Mouse (Mus musculus): Measurements from ENCODE around the gene Focad.

Gene Focad

DNA sequence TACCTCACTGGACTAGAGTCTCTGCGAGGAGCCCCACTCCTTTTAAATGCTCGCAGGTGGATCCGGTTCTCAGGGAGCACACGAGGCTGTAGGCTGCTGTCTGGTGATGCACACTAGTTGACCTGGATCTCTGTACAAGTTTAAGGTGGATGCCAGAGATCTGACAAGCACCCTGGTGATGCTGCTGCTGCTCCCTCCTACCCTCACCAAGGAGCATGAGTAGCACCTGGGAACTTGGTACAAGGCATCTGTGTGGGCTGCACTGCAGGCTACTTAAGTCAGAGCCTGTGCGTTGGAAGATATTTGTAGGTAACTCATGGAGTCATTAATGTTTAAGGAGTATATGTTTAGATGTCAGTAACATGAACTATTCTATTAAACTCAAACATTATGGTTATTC is 62.5 kb downstream of the Focad start:
- no peak for DNase-seq (ENCODE audit: low spot score)

DNA sequence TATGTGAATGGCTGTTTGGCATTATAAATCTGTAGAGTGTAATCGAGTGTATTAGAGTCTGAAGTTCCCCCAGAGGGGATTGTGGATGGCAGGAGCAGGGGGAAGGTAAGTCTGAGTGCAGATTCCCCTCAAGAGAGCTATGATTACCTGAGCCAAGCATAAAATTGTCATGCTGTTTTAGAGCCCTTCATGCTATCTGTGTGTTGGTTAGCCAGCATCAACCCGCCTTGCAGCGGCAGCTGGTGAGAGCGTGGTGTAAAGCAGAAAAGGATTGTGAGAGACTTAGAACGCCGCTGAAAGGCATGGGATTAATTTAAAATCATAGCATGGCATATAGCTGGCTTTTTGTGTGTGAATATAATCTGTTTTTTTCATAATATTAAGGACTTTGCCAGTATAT is 63.2 kb downstream of the Focad start:
- no peak for DNase-seq (ENCODE audit: low spot score)

DNA sequence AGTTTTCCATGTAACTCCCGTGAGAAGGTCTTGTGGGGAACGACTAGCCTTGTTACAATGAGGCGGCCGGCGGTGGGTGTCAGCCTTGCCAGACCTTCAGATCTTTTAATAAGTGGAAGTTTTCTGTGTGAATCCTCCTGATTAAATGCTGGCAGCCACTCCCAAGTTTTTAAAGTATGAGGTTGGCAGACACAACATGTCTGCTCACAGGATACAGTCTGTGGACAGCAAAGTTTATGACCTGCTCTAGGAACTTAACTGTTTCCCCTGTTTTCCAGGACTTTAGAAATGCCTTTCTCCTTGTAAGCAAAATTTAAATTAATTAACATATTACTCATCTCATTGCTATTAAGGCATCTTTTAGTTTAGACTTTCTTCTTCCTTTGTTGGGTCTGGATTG is 64.8 kb downstream of the Focad start:
- no peak for DNase-seq (ENCODE audit: low spot score)

DNA sequence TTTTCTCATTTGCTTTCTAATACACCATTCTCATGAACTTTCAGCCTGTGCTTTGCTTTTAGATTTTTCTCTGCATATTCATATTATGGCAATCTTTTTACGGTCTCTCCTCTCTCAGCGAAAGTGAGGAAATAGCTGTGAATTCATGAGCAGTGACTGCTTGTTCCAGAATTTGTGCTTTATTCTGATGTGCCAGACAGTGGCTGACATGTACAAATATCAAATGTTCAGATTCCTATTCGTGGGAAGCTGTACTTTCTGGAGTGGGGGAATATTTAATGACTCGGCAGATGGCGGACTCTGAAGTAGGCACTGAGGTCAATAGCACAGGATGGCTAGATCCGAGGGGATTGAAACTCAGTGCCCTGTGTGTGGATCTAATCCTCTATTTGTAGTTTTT is 65.3 kb downstream of the Focad start:
- DNase-seq (ENCODE audit: low spot score) = no peak

DNA sequence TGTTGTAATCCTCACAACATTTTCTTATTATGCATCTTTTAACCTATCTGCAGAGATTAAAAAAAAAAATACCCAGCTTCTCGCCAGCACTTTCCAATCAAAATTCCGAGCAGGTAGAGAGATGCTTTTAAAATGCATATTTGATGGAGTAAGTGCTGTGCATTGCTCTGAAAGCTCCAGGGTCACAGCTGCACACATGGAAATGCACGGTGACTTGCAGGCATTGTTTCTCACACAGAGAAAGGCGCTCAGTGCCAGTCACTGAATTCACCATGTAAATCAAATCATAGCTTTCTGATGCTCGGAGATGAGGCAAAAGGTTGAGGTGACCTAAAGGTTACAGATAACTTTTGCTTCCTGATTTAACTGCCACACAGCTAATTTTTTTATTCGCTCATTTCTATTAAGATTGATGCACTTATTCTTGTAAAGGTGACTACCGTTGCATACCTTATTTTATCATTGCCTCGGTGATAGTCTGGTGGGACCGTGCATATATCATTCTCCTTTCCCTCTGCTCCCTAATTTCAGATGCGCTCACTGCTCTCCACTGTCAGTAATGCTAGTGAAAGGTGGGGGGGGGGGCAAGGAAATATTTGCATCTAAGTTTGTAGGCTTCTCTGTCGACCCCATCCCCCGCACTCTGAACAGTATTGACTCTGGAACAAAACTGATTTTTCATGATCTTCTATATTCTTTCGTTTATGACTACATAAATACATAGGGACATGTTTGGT is 69.2 kb downstream of the Focad start:
- DNase-seq (ENCODE audit: low spot score) = no peak

DNA sequence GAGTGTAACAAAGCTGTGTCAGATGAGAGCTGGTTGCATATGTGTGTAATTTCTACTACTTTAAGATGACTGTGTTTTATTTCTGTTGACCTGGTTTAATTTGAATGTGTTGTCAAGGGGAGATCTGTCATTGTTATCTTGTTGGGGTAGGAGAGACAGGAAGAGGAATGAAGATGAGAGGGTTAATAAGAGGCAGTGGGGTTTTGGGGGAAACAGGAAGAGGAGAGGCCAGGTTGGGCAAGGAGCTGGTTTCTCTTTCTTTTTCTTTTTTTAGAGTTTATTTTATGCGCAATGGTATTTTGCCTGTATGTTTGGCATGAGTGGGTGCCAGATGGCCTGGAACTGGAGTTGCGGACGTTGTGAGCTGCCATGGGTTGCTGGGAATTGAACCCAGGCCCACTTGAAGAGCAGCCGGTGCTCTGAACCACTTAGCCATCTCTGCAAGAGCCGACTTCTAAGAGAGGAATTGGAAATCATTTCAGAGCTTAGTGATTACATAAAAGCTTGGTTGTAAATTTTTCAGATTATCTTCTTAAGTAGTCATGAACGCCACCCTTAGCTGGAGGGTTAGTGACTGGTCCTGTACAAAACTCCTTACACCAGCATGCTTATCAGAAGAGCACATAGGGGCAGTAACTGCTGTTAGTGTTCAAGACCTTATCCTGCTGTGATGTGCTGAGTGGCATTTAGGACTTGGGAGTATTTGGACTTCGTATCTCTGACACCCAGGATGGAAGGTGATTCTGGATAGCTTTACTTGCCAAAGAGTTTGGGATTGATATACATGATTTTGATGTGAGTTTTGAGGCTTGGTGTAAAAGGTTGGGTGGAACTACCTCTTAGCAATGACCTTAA is 72.8 kb downstream of the Focad start:
- no peak for DNase-seq (ENCODE audit: low spot score)

DNA sequence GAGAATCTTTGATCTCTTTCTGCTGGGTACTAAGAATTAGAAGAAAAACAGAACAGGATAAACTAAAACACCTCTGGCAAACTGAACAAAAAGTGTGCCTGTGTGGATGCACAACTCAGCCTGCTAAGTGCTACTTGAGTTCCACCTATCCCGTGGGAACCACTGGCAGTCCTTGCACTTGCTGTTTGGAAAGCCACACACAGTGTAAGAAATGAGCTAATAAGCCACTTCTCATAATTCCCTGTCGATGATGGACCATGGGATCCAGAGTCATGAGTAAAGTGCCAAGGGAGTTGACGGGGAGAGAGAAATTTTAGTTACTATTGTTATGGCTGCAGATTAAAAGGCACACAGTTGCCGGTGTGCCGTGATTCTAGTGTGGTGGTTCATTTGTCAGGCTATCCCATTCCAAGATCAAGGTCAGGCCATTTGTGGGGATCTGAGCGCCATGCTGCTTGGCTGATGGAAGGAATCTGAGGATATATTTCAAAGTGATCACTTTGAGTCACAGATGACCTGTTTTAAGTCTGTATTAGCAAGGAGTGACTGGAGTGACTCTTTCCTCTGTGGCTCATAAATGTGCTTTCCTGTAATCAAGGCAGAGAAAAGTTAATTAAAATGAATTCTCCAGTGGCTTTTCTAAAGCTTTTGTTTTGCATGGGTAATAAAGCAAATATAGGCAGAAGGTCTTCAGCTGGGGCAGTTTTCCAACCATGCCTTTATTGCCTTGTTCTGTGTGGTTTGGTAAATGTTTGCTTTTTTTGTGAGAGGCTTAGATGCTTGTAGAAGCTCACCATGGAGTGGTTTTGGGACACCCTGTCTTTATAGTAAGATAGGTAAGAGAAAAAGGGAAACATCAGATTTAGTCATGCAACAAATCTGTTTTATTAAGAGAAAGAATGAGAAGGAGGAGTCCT is 80.9 kb downstream of the Focad start:
- no peak for DNase-seq (ENCODE audit: low spot score)

DNA sequence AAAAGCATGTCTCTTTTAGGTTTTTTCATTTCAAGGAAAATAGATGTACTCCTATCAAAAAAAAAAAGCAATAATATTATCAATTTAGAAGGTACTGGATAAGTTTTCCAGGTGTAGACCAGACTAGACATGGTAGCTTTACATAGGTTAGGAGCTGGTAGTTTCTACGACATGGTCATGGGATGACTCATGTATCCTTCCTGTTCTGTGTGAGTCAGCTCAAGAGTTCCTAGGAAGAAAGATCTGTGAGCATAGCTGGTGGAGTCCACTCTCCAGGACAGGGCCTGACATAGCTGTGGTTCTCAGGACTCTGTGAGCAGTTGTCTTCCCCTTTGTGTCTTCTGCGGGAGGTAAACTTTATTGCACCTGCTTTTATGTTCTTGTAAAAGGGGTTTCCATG is 84.9 kb downstream of the Focad start:
- DNase-seq (ENCODE audit: low spot score) = no peak

DNA sequence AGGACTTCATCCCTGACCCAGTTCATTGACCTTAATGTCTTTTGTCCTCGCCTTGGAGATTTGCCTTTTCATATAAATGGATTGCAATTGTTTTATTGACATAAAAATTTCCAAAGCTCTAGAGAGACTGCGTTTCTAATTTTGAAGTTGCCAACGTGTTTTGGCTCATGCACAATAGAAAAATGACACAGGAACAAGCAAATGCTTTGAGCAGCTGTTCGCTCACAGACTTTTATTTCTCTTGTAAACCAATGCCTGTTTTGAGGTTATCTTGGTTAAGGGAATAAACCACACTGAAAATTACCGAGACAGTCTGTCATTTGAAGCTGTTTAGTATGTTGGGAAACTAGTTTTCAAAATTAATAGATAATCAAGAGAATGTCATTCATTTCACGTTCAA is 89.9 kb downstream of the Focad start:
- DNase-seq (ENCODE audit: low spot score) = no peak

DNA sequence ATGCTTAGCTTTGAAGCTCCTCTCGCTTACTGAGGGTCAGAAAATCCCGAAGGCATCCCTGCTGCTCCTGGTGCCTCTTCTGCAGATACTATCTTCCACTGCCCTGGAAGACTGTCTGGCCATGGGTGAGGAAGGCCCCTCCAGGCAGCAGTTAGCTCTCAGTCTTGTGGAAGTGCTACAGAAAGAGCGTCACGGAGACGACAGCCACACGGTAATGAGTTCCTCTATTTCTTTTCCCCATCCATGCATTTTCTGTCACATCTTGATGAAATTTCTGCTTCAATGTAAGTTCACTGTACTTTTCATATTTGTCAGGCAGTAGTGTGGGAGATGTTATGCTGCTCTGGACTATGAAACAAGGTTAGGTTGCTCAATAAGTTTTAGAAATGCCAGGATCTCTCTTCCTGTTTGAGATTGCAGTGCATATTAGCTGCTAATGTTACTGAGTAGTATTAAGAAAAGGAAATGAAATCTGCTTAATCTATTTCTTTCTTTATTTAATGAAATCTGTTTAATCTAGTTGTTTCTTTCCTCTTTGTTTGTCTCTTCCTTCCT is 91.5 kb downstream of the Focad start:
- no peak for DNase-seq (ENCODE audit: low spot score)

DNA sequence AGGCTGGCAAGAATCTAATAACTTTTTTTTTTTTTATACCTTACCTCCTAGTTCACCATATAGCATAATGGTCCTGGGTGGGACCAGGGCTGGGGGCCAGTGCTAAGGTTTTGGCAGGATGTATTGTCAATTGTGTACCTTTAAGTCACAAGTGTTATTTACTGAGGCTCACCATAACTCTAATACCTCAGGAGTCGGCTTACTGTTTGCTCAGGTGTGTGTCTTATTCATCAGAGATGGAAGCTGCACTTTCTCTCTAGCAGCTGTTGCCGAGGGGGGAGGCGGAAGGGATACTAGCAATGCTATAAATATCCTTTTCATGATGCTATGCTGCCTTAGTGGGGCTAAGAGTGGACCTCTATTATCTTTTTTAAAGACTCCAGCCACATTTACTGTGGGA is 93.2 kb downstream of the Focad start:
- no peak for DNase-seq (ENCODE audit: low spot score)

DNA sequence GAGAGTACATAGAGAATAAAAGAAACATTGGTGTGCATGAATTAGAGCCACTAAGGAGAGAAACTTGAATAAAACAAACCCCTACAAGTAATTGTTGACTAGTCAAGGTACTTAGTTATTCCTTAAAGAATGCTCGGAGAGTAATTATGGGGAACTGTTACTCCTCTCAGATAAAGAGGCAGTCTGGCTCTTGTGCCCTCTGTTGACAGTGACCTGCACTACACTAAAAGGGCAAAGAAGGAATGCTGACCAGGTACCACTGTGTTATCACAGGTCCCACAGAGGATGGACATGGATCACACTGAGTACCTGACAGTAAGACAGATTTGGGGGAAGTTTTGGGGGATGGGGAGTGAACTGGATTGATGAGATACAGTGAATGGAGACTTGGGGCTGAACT is 95.1 kb downstream of the Focad start:
- no peak for DNase-seq (ENCODE audit: low spot score)

DNA sequence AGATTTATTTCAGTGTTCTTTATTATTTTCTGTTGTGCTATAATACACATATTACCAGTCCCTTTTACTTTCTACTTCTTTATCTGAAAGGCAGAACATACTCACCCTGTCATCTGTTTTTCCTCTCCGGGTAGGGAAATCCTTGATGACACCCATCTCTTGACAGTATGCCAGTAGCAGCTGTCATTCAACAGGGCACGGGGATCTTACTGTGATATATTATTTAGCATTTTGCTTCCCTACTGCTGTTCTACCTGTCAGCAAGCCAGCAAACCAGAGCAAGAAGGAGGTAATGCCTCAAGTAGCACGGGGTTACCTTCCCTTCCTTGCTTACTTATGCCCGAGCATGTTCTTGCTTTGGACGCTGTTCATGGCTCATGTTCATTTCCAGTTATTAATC is 99.8 kb downstream of the Focad start:
- no peak for DNase-seq (ENCODE audit: low spot score)

DNA sequence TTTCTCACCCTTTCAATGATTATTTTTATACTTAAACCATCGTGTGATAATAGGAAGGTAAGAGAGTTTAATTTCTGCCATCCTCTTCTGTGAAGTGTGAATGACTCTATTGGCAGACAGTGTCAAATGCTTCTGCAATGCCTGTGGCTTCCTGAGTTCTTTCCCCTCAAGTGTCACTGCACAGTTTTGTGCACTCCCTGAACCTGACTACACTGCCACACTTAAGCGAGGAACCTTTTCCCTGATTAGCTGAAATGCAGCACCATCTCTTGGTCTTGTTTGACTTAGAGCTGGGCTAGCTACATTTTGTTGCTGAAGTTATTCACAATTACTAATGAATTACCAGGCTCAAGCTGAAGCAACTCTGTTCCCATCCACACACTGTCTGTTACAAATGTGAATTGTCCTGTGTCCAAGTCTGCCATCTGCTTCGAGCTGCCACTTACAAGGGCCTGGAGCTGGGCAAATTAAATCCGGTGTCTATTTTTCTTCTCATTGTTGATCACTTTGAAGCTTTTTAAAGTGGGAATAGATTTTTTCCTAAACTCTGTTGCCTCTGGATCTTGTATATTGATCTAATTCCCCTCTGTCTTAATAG is 101.6 kb downstream of the Focad start:
- no peak for DNase-seq (ENCODE audit: low spot score)

DNA sequence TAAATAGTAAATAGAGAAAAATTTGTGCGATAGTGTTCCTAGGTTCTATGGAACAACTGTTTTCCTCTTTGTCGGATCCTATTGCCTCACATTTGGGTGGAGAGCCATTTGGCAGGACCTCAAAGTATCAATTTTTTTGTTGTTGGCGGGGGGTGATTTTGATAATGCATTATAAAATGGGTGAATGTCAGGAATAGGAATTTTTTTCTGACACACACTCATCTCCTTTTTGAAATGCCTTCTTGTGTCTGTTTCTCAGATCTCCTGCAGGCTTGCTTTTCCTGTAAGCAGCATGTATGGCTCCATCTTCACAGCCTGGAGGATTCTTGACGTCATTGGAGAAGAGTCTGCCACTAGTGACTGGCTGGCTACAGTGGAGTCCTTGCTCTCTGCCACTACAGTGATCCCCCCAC is 102.1 kb downstream of the Focad start:
- DNase-seq (ENCODE audit: low spot score) = no peak

DNA sequence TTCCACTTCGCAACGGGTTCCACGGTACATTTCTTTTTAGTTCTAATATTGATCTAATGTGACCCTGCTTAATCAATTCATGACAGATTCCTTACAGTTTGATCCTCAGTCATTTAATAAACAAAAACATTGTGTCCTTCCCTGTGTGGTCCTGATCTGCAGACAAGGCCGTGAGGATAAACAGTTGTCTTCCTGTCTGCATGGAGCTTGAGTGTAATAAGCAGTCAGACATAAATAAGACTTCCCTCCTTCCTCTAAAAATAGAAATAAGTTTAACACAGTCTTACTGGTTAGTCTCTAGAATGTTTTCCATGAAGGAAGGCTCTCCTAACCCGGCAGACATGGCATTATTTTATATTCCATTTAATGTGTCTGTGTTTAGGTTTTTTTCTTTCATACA is 102.8 kb downstream of the Focad start:
- DNase-seq (ENCODE audit: low spot score) = no peak

DNA sequence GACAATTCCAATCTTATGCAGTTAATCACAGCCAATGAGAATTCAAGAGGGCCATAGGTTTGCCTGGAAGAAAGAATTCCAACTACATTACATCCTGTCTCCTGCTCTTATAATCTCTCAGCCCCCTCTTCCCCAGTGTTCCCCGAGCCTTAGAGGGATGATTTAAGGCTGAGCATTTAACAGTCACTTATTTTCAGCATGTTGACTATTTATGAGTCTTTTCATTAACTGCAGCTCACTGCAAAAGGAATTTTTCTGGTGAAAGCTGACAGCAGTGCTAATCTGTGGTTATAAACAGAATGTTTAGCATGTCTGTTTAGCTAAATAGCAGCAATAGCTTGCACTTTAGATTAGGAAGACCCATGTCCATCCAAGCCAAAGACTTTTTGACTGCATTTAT is 104.8 kb downstream of the Focad start:
- no peak for DNase-seq (ENCODE audit: low spot score)

DNA sequence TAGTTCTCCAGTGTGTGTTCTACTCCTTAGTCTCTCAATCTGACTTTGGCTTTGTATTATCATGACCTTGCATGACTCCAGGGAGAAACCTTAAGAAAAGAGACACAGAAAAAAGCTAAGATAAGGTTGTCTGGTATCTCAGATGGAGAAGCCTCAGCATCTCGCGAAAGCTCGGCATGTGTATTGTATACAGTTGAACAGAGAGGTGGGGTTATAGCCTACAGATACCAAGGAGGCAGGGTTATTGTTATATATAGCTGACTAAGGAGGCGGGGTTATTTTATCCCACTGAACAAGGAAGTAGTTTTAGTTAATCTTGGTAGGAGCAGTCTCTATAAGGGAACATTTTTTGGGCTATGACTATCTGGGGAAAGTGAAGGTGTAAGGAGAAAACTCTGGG is 106.6 kb downstream of the Focad start:
- DNase-seq (ENCODE audit: low spot score) = no peak

DNA sequence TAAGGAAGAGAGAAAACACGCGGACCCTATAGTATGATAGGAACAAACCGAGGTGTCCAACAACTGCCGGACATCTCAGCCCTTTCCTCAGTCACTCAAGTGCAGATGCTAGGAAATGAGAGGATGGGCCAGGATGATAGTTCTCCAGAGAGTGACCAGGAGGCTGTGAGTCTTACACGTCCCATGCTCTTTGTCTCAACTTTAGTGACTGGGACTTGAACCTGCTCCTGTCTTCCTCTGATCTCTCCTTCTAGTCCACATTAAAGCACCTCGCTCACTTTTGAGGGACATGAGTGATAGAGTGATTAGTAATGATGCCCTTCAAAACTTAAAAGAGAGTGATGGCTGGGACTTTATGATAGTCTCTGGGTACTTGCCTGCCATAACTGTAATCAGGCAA is 114.2 kb downstream of the Focad start:
- DNase-seq (ENCODE audit: low spot score) = no peak

DNA sequence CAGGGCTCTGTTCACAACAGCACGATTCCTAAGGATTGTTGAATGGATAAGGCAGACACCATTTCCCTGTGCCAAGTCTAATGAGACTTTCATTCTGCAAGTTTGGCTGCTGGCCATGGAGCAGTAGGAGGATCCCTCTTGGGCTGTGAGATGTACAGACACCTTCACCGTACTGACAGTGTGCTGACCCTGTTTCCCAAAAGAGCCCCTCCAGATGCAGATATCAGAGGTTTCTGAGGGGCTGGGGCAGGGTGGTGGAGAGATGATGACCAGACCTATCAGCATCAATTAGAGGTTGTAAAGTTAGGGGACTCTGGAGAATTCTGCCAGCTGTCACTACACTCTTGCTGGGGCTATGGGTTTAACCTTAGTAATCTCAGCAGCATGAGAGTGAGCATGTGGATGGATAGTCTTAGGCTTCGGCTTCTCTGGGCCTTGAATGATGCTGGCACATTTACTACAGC is 115.0 kb downstream of the Focad start:
- peak; percentile 6 for DNase-seq (ENCODE audit: low spot score)

DNA sequence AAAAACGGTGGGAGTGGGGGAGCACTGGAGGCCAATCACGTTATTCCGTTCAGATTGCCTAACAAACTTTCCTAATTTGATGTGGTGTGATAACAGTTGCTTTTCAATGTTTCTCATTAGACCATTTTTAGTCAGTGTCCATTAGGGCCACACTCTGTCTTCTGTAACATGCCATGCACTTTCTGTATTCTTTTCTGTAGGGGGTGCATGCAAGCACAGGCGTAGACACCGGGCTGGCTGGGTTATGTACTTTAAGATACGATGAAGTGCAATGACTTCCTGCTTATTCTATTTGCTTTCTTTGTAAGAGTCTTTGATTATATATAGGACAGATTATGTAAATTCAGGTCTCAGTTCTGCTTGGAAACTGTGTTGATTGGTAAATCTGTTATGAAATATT is 116.2 kb downstream of the Focad start:
- DNase-seq (ENCODE audit: low spot score) = no peak

Measured in urinary bladder, postnatal 25 days (tissue).